Mouse (Mus musculus) limb, embryonic 11.5 days (tissue): Measurements from ENCODE around the gene Wsb2. TPM values are rescaled to one million over a fixed set of nuclear protein-coding genes. Genes with fewer than 3 reads are reported as not detected.
"Not testable (repeated sequence)": the region's sequence is repeated elsewhere in the genome, so short reads cannot be mapped to it uniquely, and the experiment has no call there.

Source experiments
- ATAC-seq: fragments of 200-750 bp; cut with Nextera tagmentation; 2 replicates; pipeline ENCODE4 v1.8.0; 2017; ENCODE audit warnings: low read depth; ENCODE audit not compliant: insufficient number of reproducible peaks, low FRiP score, low TSS enrichment
- DNase-seq: peaks from one replicate; pipeline ENCODE4 v3.0.0-alpha.2; 2015; ENCODE audit warnings: low spot score
- H3K27ac ChIP-seq: fragments of 300-500 bp; sonication (generic); replicated peaks from 2 replicates; pipeline ENCODE4 v1.5.1; 2014; ENCODE audit warnings: low read depth, mild to moderate bottlenecking, low read length
- H3K27me3 ChIP-seq: fragments of 300-500 bp; sonication (generic); 2 replicates; pipeline ENCODE4 v1.6.1; 2014; ENCODE audit warnings: mild to moderate bottlenecking, low read length, mixed read lengths; ENCODE audit not compliant: control insufficient read depth, insufficient read depth
- H3K36me3 ChIP-seq: fragments of 300-500 bp; sonication (generic); 2 replicates; pipeline ENCODE4 v1.6.1; 2014; ENCODE audit warnings: mild to moderate bottlenecking, low read length, moderate library complexity, mixed read lengths; ENCODE audit not compliant: control insufficient read depth, insufficient read depth
- H3K4me1 ChIP-seq: fragments of 300-500 bp; sonication (generic); 2 replicates; pipeline ENCODE4 v1.6.1; 2014; ENCODE audit warnings: low read length, mixed read lengths; ENCODE audit not compliant: control insufficient read depth, insufficient read depth
- H3K4me2 ChIP-seq: fragments of 300-500 bp; sonication (generic); 2 replicates; pipeline ENCODE4 v1.6.1; 2014; ENCODE audit warnings: low read depth, mild to moderate bottlenecking, moderate library complexity; ENCODE audit not compliant: severe bottlenecking
- H3K4me3 ChIP-seq: fragments of 300-500 bp; sonication (generic); 2 replicates; pipeline ENCODE4 v1.5.1; 2014; ENCODE audit warnings: low read depth, low read length
- H3K9ac ChIP-seq: fragments of 300-500 bp; sonication (generic); 2 replicates; pipeline ENCODE4 v1.6.1; 2014; ENCODE audit warnings: mild to moderate bottlenecking, low read length
- H3K9me3 ChIP-seq: fragments of 300-500 bp; sonication (generic); 2 replicates; pipeline ENCODE4 v1.6.1; 2016; ENCODE audit warnings: low read length; ENCODE audit not compliant: control insufficient read depth
- WGBS: fragments of 180-500 bp; shearing (Covaris S2); extraction: QIAGEN DNeasy Blood & Tissue Kit; methylation state at CpG from one replicate; pipeline ENCODE4 v1.1.7; 2014; 5-methylcytosine and 5-hydroxymethylcytosine counted together
- polyA plus RNA-seq: library from polyadenylated mRNA; unstranded; fragments of >200 nt; fragmentation: Nextera tagmentation; extraction: Ambion mirVana; gene quantifications from 2 replicates; pipeline ENCODE4 v1.2.1, GENCODE M21; 2014

The Wsb2 gene
- polyA plus RNA-seq, 1 experiment from 2014 or later = 43.0 TPM

- Histone ChIP-seq H3K4me1 (no peaks in the 10 kb centered on the region), H3K36me3 (no peaks in the 10 kb centered on the region), H3K9ac (no peak overlapping the region), H3K4me2 (no peak overlapping the region), H3K27me3 (no peaks in the 10 kb centered on the region), H3K9me3 (no peaks in the 10 kb centered on the region), H3K27ac (no peak overlapping the region), H3K4me3 (no peak overlapping the region)
- DNase-seq (no peak), ATAC-seq (no peak)
- 85% methylated on average over 7 of the region's 7 CpGs for WGBS
Measured at GRCm38 (mm10) chr5:117330457-117330856, 26.6 kb upstream of the Wsb2 start.

GRCm38 (mm10) chr5:117337999-117338398, 19.1 kb upstream of the Wsb2 start:
- Histone ChIP-seq H3K4me1 (no peaks in the 10 kb centered on the region), H3K27ac (no peak overlapping the region), H3K9me3 (no peaks in the 10 kb centered on the region), H3K9ac (no peak overlapping the region), H3K36me3 (no peaks in the 10 kb centered on the region), H3K27me3 (no peaks in the 10 kb centered on the region), H3K4me2 (no peak overlapping the region), H3K4me3 (no peak overlapping the region)
- WGBS = 88% methylated on average over 10 of the region's 10 CpGs
- ATAC-seq = no peak
- no peak for DNase-seq

- Histone ChIP-seq H3K27ac (no peak overlapping the region), H3K27me3 (no peaks in the 10 kb centered on the region), H3K4me2 (no peak overlapping the region), H3K36me3 (no peaks in the 10 kb centered on the region), H3K4me3 (no peak overlapping the region), H3K4me1 (no peaks in the 10 kb centered on the region), H3K9ac (no peak overlapping the region), H3K9me3 (no peaks in the 10 kb centered on the region)
- ATAC-seq (no peak), DNase-seq (no peak)
- 87% methylated on average over 8 of the region's 8 CpGs for WGBS
Measured at GRCm38 (mm10) chr5:117338503-117338902, 18.6 kb upstream of the Wsb2 start.

GRCm38 (mm10) chr5:117340081-117340480, 17.0 kb upstream of the Wsb2 start:
- no peak overlapping the region for H3K4me2 ChIP-seq
- no peak for DNase-seq
- ATAC-seq = no peak
- no peaks in the 10 kb centered on the region for H3K4me1 ChIP-seq
- no peak overlapping the region for H3K27ac ChIP-seq
- no peaks in the 10 kb centered on the region for H3K36me3 ChIP-seq
- H3K4me3 ChIP-seq = no peak overlapping the region
- H3K9me3 ChIP-seq = no peaks in the 10 kb centered on the region
- no peak overlapping the region for H3K9ac ChIP-seq
- WGBS = 76% methylated on average over 6 of the region's 6 CpGs
- no peaks in the 10 kb centered on the region for H3K27me3 ChIP-seq

- ATAC-seq = no peak
- H3K27ac ChIP-seq = no peak overlapping the region
- DNase-seq = no peak
- H3K27me3 ChIP-seq = no peaks in the 10 kb centered on the region
- 78% methylated on average over 6 of the region's 6 CpGs for WGBS
- H3K36me3 ChIP-seq = no peaks in the 10 kb centered on the region
- H3K4me3 ChIP-seq = no peak overlapping the region
- H3K4me2 ChIP-seq = no peak overlapping the region
- 0 out of 2 replicates have a peak, but pooled peaks cover 5% of the 10 kb centered on the region for H3K4me1 ChIP-seq
- no peak overlapping the region for H3K9ac ChIP-seq
- H3K9me3 ChIP-seq = no peaks in the 10 kb centered on the region
Measured at GRCm38 (mm10) chr5:117341896-117342295, 15.2 kb upstream of the Wsb2 start.

GRCm38 (mm10) chr5:117344496-117344895, 12.6 kb upstream of the Wsb2 start:
- not testable (repeated sequence) for H3K36me3 ChIP-seq, H3K9me3 ChIP-seq, H3K27me3 ChIP-seq, H3K4me2 ChIP-seq, DNase-seq, H3K9ac ChIP-seq, H3K4me1 ChIP-seq, H3K27ac ChIP-seq, ATAC-seq, H3K4me3 ChIP-seq
- WGBS = 92% methylated on average over 5 of the region's 5 CpGs

- H3K9me3 ChIP-seq = no peaks in the 10 kb centered on the region
- no peaks in the 10 kb centered on the region for H3K36me3 ChIP-seq
- 0 out of 2 replicates have a peak, but pooled peaks cover 5% of the 10 kb centered on the region for H3K4me1 ChIP-seq
- H3K27me3 ChIP-seq = no peaks in the 10 kb centered on the region
- ATAC-seq (no peak), DNase-seq (no peak)
- 79% methylated on average over 5 of the region's 5 CpGs for WGBS
- no peak overlapping the region for H3K4me3 ChIP-seq
- H3K9ac ChIP-seq = no peak overlapping the region
- no peak overlapping the region for H3K4me2 ChIP-seq
- H3K27ac ChIP-seq = no peak overlapping the region
Measured at GRCm38 (mm10) chr5:117345432-117345976, 11.6 kb upstream of the Wsb2 start.

GRCm38 (mm10) chr5:117346281-117346680, 10.8 kb upstream of the Wsb2 start:
- ATAC-seq (no peak), DNase-seq (no peak)
- Histone ChIP-seq H3K4me3 (no peak overlapping the region), H3K27me3 (no peaks in the 10 kb centered on the region), H3K36me3 (no peaks in the 10 kb centered on the region), H3K4me2 (no peak overlapping the region), H3K9me3 (no peaks in the 10 kb centered on the region), H3K27ac (no peak overlapping the region), H3K9ac (no peak overlapping the region), H3K4me1 (0 out of 2 replicates have a peak, but pooled peaks cover 5% of the 10 kb centered on the region)
- WGBS = 47% methylated on average over 3 of the region's 3 CpGs

- H3K9me3 ChIP-seq = no peaks in the 10 kb centered on the region
- no peak overlapping the region for H3K4me3 ChIP-seq
- H3K27ac ChIP-seq = no peak overlapping the region
- 0 out of 2 replicates have a peak, but pooled peaks cover 5% of the 10 kb centered on the region for H3K4me1 ChIP-seq
- no peak overlapping the region for H3K4me2 ChIP-seq
- no peak for ATAC-seq
- WGBS = 82% methylated on average over 5 of the region's 5 CpGs
- DNase-seq = no peak
- H3K9ac ChIP-seq = no peak overlapping the region
- H3K27me3 ChIP-seq = no peaks in the 10 kb centered on the region
- H3K36me3 ChIP-seq = no peaks in the 10 kb centered on the region
Measured at GRCm38 (mm10) chr5:117347011-117347410, 10.1 kb upstream of the Wsb2 start.
